Mouse (Mus musculus) kidney, adult 8-10 months (tissue): ENCODE results near the gene Atxn7l1.

Source experiments
- DNase-seq, 2 experiments: peaks; one replicate each; pipeline ENCODE4 v3.0.0; 2022

Atxn7l1 gene

DNA sequence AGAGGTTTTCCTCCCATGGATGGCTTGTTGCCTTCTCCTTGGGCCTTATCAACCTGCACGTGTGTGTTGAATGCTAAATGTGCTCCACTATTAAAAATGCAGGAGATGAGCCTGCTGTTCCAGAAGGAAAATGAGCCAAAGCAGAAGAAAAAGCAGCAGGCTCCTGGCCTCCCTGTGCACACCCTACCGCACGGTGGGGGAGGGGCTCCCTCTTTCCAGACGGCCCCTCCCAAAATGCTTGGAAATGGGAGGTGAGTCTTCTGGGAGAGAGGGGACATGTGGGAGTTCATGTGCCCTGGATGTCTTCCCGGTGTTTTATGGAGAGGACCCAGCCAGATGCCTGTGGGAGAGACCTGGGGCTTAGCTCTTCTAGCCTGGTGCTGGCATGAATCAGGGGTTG, 185.3 kb downstream of the Atxn7l1 start:
- no peak for DNase-seq

DNA sequence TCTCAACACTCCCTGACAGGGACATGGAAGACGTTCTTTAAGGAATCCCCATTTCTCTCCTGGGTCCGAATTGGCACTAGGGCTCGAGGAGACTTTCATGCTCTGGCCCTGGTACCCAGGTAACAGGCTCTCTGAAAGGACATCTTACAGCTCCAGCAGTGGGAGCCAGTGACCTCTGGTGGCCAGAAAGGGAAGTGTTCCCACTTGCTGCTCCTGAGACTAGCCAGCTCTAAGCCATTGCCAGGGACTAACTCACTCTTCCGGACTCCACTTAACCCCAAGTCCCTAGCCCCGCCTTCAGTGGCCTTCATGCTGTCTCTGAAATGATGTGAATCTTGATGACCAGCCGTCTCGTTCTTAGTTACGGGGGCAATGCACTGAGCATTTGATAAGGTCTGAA, 186.4 kb downstream of the Atxn7l1 start:
- peak; percentile 76 to 92 for DNase-seq

DNA sequence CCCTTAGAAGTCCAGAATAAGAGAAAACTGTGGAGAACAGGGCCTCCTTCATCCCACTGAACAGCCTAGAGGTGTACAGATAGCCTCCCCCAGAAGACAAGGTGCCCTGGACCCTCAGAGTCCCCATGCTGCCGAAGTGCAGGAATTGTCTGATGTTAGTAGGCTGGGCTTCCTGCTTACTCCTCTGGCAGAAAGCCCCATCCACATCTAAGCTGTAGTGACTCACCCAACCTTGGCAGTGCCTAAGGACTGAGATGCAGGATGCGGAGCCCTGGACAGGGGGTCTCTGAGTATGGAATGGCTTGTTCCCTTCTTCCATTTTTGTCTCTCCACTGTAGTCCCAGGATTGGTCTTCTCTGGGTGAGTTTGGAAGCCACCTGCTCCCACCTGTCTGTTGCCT, 187.0 kb downstream of the Atxn7l1 start:
- DNase-seq: no peak

DNA sequence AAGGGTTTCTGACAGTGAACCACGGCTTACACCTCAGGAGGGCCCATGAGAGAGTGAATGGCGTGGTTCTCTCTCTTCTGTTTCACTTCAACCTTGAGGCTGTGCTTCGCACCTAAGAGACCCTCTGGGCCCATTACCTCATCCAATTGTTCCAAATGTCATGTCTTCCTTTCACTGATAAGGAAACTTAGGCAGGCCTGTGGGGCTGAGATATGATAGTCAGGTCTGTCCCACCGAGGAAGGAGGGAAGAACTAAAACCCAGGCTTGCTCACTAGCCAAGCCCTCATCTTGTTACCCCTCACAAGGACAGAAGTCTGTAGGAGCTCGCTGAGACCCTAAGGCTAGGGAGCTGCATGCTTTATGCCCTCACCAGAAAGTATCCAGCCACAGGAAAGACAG, 187.5 kb downstream of the Atxn7l1 start:
- DNase-seq: no peak

DNA sequence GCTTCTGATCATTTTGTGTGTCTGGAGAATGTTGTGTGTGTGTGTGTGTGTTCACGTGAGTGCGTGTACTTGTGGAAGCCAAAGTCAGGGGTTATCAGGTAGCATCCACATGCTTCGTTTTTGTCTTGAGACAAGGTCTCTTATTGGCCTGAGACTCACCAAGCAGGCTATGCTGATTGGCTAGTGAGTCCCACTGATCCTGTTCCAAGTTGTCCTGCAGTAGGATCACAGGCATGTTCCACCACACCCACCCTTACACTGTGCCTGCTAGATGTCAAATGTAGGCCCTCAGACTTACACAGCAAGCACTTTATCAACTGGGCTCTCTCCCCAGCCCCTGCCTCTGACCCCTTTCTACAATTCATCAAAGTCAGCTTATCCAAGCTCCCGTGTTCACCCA, 187.9 kb downstream of the Atxn7l1 start:
- DNase-seq: no peak

DNA sequence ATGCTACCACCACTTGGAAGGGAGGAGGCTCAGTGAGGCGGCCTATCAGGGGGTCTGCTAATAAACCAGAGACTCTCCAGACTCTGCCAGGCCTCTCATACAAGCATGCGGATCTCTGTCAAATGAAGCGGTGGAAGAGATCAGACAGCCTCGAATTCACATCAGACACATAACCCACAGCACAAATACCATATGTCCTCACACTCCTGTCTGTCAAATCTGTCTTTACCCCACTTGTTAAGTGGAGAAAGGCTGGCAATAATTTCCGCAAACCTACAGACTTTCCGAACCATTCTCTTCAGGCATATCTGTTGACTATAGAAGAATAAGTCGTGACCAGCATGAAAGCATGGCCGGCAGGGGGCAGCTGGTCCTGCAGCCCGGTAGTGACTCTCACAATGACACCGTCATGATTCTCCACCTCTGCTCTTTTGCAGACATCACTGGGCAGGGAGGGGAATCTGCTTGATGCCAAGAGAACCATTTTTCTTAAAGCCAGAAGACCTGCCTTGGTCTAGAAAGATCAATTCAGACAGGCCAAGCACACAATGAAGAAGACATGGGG, 189.2 kb downstream of the Atxn7l1 start:
- no peak for DNase-seq

DNA sequence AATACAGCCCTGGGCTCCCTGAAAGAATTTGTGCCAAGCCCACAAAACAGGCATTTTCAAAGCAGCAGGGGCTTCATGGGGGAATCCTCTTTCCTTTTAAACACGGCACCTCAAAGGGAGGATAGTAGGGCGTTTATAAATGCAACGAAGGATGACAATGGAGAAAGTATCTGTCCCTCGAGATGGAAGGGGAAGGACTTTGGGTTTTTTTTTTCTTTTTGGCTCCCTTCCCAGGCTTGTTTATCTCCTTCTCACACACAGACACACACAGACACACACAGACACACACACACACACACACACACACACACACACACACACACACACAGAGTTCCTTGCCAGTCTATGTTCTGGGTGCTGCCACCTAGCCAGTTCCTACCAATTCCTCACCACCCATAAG, 189.8 kb downstream of the Atxn7l1 start:
- no peak for DNase-seq

DNA sequence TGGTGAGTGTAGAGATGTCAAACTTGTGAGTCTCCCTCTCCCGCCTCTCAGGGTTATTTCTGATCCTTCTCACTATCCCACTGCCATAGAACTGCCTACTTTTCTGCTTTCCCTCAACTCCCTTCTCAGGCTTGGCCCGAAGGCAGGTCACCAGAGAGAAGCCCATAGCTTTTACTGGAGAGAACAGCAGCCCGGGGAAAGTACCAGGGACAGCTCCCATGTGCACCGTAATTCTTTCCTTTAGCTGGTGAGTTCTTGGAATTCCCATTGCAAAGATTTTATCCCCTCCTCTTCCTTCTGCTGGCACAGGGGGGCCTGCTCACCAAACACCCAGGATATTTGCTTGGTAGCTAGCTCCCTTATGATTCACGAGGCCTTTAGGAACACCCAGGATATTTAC, 190.7 kb downstream of the Atxn7l1 start:
- no peak for DNase-seq

DNA sequence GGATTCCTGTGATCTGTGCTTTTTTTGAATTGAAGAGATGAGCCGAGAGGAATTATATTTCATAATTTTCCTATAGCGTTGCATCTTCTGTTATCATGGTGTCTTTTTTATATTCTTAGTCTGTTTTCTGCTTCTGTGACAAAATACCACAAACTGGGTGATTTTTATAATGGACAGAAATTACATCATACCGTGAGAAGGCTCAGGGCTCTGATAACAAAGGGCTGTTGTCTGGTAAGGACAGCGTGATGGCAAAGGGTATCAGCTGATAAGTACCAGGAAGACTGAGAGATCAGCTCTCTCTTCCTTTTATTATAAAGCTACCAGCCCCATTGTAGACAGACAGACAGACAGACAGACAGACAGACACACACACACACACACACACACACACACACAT, 192.3 kb downstream of the Atxn7l1 start:
- no peak for DNase-seq

DNA sequence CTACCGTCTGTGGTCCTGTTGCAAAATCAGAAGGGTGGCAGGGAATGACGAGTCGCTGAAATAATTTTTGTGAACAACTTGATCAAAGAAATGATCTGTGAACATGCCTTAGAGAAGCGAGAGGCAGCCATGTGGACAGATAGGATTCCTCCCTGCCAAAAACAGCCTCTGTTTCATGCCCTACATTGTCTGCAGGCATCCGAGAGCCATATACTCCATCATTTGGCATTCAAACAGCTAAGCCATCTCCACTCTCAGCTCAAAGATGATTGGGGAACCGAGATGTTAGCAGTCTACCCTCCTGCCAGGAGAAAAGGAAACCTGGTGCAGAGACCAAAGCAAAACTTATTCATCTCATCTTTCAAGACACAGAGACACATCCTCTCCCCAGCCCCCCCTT, 193.2 kb downstream of the Atxn7l1 start:
- DNase-seq: no peak

DNA sequence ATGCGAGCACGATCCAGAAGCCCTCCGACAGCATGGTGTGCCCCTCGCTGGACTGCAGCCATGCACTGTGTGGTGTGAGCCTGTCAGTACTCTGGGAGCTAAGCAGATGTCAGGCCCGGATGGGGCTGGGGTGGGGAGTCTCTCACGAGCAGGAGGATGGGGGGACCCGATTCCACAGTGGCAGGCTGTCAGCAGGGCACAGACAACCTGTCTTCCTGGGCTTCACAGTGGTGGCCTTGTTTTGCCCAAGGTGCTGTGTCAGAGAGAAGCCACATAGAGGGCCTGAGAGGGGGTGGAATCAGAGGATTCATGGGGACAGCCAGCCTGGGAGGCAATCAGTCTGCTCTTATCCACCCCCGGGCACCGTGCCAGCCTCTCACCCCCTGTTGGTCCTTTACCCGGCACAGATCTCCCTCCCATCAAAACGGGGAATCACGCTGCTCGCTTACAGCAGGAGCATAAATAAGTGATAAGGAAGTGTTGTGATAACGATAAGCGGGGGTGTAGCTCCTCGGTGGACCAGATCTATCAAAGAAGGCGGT, 193.9 kb downstream of the Atxn7l1 start:
- no peak for DNase-seq

DNA sequence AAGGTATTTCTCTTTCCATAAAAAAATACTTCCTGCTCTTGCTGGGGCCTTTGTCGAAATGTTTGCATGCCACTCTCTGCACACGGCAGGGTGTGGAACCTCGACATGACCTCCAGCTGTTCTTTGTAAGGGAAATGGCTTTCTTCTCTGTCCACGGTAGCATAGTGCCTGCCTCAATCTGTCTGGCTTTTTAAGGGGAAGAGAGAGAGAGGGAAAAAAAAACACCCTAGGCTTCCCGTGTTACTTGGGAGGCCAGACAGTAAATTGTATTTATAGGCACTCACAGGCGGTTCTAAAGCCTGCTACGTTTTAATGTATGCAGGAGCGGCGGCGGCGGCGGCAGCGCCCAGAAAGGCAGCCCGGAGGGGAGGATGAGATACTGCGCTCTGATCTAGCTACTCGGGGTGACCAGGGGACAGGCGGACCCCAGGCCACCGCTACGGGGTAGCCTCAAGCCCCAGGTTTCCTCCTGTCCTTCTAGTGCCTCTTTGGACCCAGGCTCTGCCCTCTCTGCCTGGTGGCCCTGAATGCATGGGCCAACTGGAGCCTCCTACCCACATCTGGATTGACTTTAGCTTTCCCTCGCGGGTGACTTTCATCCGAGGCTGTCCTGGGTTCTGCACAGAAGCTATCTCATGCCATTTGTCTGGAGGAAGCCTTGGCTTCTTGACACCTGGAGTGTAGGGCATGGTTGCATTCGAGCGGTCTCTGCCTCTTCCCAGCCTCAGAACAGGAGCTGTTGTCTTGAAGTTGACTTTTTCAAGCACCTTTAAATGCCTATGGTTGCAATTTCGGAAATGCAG, 197.7 kb downstream of the Atxn7l1 start:
- no peak for DNase-seq

DNA sequence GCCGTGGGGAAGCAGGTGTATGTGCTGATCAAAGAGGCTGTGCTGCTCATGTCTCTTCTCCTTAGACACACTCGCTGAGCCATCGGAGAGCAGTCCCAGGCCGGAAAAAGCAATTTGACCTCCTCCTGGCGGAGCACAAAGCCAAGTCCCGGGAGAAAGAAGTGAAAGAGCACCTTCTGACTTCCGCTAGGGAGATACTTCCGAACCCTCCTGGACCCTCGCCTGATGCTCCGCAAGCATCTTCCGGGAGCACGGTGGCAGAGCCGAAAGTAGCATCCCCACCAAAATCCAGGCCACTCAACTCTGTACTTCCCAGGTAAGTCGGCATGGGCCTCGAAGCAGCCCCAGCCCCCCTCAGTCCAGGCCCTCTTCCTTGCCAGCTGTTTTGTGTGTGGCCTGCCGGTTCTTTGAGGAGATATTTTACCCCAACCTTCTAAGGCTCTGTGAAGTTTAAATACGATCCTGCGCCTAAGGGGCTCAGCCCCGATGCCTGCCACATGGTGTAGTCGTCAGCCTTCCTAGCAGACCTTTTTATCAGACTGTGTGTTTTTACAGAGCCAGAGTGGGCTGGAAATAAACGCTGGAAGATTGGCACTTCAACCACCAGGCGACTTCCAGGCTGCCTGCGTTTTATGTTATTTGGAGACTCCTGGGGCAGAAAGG, 198.4 kb downstream of the Atxn7l1 start:
- DNase-seq: no peak

DNA sequence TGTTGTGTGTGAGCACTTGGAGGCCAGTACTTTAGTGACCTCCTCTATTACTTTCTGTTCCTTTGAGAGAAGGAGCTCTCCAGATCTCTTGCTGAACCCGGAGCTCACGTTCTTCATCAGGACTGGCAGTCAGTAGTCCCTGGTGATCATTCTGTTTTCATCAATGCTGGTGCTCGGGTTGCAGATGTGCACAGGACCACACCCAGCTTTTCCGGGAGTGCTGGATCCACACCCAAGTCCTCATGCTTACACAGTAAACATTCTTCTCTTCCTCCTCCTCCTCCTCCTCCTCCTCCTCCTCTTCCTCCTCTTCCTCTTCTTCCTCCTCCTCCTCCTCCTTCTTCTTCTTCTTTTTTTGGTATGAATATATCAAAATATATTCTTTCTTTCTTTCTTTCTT, 205.2 kb downstream of the Atxn7l1 start:
- DNase-seq: no peak

DNA sequence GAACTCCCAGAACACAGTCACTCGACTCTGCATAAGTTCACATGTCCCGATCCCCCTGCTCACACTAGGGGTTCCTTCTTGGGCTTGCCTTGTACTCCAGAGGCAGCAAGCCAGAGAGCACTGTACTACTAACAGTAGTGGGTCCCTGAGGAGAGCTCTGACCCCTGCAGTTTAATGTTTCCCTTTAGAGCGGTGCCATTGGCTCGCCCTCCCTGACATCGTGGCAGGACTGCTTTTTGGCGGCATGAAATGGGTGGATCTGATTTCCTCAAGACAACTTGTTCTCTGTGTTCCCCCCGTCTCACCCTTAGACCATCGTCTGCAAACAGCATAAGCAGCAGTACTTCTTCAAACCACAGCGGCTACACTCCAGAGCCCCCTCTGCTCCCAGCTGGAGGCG, 210.9 kb downstream of the Atxn7l1 start:
- DNase-seq: no peak

DNA sequence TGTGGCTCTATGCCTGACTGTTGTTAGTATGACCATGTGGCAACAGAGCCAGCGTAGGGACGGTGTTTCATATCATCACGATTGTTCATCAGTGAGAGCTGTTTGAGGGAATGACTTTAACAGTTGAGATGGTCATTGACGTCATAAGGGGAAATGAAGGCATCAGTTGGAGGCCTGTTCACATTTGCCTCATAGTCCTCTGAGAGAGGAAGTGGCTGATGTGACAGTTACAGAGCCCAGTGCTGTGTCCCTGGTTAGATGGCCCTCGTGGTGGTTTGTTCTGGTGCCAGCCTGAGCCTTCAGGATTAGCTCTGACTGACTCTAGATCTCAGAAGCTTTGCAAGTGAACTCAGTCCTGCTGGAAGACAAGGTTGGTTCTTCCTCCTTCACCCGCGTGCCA, 211.7 kb downstream of the Atxn7l1 start:
- no peak for DNase-seq

DNA sequence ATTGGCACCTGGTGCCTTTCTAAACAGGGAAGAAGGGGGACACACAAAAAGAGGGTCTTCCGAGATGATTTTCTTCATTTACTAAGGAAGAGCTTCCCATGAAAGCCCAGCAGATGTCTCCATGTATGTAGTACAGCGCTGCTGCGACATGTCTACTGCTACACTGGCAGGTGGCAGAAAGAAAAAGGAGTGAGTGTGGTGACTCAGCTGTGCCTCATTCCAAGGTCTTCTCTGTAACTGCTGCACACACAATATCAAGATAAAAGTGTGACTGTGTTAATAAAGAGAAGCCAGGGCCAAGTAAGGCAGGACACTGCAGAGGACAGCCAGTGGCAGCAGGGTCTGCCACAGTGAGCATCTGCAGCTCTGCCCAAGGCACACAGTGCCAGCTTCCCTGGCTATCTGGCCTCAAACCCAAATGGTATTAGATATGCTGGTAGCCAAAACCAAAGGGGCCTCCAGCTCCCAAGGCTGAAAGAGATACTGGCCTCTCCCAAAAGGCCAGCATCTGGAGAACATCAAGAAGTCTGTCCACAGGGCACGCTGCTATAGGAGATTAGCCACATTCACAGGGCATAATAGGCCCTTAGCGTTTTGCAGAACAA, 212.5 kb downstream of the Atxn7l1 start:
- DNase-seq: no peak

DNA sequence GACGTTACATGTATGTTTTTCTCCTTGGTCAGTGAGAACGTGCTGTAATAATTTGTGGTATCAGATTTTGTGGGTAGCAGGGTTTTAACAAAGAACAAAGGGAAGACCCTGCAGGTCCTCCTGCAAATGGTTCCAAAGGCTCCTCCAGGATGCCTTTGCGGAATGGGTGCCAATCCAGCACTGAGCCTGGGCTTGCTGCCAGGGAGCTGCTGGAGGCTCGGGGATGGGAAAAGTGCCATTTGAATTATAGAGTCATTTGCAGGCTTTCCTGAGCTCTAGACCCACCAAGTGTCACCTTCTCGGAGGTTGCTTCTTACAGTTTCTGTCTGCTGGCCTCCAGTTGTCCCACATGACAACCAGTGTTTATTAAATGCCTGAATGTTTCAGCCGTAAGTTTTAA, 213.2 kb downstream of the Atxn7l1 start:
- DNase-seq: peak; percentile 38 to 50

DNA sequence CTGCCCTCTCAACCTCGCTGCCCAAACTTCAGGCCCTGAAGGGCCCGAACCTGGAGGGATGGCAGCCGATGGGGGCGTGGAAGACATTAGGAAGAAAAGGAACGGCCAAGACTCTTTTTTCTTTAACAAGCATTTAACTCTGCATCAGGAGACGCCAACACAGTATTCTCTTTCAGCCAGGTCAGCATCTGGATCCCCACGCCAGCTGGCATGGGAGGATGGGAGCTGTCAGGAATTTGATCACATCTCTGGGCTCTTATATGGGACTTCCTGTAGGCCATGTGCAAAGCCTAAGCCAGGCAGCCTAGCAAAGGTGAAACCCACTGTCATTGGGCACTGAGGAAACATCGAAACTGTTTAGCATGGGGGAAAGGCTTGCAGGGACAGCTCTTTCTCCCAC, 217.0 kb downstream of the Atxn7l1 start:
- no peak for DNase-seq

DNA sequence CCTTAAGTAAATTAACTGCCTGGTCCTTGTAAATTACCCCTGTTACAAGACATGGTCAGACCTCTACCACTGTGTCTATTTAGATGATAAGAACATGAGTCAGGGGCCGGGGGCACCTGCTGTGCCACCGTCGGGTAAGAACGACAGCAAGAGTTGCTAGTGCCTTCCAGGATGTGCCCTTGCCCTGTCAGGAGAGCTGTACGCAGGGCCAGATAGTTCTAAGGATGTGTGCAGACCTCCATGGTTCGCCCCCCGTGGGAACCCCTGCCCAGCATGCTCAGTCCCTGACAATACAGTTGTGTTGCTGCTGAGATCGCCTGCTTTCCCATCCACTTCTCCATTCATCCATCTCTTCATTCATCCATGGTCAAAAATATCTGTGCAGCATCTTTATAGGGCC, 217.6 kb downstream of the Atxn7l1 start:
- no peak for DNase-seq

DNA sequence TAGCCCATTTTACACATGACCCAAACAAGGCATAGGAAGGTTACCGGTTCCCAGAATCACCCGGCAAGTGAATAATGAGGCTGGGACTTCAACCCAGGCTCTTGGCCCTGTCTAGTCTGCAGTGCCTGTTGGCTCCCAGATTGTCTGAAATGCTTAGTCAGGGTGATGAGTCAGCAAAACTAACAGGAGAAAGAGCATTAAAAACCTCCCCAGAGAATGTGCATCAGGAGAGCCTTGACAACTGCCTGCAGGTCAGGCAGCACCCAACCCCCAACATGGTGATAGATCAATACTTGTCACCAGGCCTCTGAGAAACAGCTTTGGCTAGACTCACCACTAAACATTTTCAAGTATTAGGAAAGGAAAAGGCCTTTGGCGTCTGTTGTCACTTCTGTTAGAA, 222.1 kb downstream of the Atxn7l1 start:
- no peak for DNase-seq

DNA sequence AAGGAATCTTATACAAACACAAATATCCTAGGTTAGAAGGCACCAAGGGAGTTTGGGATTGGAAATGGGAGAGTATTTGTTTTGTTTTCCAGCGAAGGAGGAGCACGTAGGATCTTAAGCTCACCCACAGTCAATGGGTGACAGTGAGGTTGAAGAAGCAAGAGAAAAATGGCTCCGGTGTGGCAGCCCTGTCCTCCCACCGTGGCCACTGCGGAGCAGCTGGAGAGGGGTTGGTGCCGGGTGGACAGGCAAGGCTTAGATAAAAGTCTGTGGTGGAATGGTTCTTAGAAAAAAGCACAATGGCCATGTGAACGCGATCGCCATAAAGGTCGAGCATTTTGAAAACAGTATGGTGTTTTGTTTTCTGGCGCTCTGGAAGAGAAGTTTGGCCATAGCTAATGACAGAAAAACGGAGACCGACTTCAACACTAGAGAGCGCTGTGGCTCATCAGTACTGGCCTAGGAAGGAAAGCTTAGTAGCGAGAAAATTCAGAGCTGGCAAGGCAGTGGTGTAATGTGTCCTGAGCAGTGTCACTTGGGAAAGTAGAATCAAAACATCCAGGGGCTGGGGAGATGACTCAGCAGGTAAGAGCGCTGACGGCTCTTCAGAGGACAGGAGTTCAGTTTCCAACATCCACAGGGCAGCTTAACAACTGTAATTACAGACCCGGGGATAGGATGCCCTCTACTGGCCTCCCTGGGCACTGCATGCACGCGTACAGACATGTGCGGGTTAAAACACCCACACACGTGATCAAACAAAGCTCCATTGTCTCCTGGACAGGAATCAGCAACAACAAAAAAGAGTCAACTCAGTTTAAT, 232.3 kb downstream of the Atxn7l1 start:
- DNase-seq: peak; percentile 66 to 83

DNA sequence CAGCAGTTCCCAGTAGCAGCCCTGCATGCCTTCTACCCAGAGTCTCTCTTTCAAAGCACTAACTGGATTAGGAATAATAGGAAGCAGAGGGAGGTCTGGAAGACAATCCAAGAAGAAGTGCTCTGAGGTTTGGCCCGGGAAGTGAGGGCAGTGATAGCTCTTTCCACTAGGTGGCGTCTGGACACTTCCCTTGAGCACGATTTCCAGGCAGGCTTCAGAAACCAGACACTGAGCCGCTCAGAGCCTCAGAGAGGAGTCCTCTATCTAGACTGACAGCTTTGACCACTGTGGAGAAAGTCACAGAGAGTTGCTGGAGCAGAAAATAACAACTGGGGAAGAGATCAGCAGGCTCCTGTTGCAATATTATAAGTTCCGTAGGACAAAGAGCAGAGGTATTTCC, 241.3 kb downstream of the Atxn7l1 start:
- DNase-seq: peak; percentile 49 to 77
